Mouse (Mus musculus) heart, embryonic 10.5 days (tissue): Measurements from ENCODE around the gene Trmt6. TPM values are rescaled to one million over a fixed set of nuclear protein-coding genes. Genes with fewer than 3 reads are reported as not detected.

ENCODE experiments used
- DNase-seq: peaks from one replicate; pipeline ENCODE4 v3.0.0-alpha.2; 2017; ENCODE audit warnings: low spot score
- H3K27ac ChIP-seq: fragments of 300-500 bp; sonication (generic); 2 replicates; pipeline ENCODE4 v1.5.1; 2016; ENCODE audit warnings: mild to moderate bottlenecking
- H3K27me3 ChIP-seq: fragments of 300-500 bp; sonication (generic); 2 replicates; pipeline ENCODE4 v1.6.1; 2016; ENCODE audit warnings: mild to moderate bottlenecking; ENCODE audit not compliant: poor library complexity, insufficient read depth, severe bottlenecking
- H3K36me3 ChIP-seq: fragments of 300-500 bp; sonication (generic); 2 replicates; pipeline ENCODE4 v1.6.1; 2016; ENCODE audit warnings: mild to moderate bottlenecking, moderate library complexity
- H3K4me1 ChIP-seq: fragments of 300-500 bp; sonication (generic); 2 replicates; pipeline ENCODE4 v1.6.1; 2016; ENCODE audit warnings: mild to moderate bottlenecking
- H3K4me3 ChIP-seq: fragments of 300-500 bp; sonication (generic); 2 replicates; pipeline ENCODE4 v1.5.1; 2016; ENCODE audit warnings: mild to moderate bottlenecking, moderate library complexity
- H3K9me3 ChIP-seq: fragments of 300-500 bp; sonication (generic); 2 replicates; pipeline ENCODE4 v1.6.1; 2016; ENCODE audit warnings: mild to moderate bottlenecking, moderate library complexity
- WGBS: fragments of 180-500 bp; shearing (Covaris S2); methylation state at CpG from one replicate; pipeline ENCODE4 v1.1.7; 2016; 5-methylcytosine and 5-hydroxymethylcytosine counted together
- polyA plus RNA-seq: library from polyadenylated mRNA; unstranded; fragments of >200 nt; fragmentation: Nextera tagmentation; extraction: Ambion mirVana; gene quantifications from 2 replicates; pipeline ENCODE4 v1.2.1, GENCODE M21; 2016

Trmt6 gene
- polyA plus RNA-seq, 1 experiment from 2014 or later = 35.3 TPM

GRCm38 (mm10) chr2:132793441-132794203 lies 22.2 kb downstream of the Trmt6 start:
- no peaks in the 10 kb centered on the region for H3K4me1 ChIP-seq
- H3K36me3 ChIP-seq = no peaks in the 10 kb centered on the region
- no peaks in the 10 kb centered on the region for H3K9me3 ChIP-seq
- H3K4me3 ChIP-seq = no peak overlapping the region
- whole genome bisulfite sequencing = 83% methylated on average over 19 of the region's 19 CpGs
- DNase-seq = no peak
- no peak overlapping the region for H3K27ac ChIP-seq
- no peaks in the 10 kb centered on the region for H3K27me3 ChIP-seq

DNA sequence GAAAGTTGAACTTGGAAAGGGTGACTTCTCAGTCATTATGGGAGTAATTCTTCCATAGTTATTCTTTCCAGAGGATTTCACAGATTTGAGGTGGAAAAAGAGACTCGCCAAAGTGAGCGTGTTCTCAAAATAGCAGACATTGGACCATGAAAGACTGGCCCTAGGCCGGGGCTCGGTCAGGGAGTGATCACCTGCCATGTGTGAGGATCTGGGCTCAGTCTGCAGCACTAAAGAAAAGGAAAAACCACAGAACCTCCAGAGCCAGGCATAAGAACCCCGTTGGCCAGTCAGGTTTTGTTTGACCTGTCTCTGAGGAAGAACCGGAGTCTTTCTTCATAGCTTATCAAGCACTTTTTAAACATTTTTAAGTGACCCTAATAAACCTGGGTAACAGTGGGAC lies 31.8 kb downstream of the Trmt6 start:
- Histone ChIP-seq H3K9me3 (no peaks in the 10 kb centered on the region), H3K36me3 (no peaks in the 10 kb centered on the region), H3K27me3 (peaks cover 11% of the 10 kb centered on the region; the same call in 1 of the 2 replicates), H3K4me3 (no peak overlapping the region), H3K4me1 (peaks cover 4% of the 10 kb centered on the region), H3K27ac (no peak overlapping the region)
- WGBS = 76% methylated on average over 6 of the region's 6 CpGs
- DNase-seq = no peak

DNA sequence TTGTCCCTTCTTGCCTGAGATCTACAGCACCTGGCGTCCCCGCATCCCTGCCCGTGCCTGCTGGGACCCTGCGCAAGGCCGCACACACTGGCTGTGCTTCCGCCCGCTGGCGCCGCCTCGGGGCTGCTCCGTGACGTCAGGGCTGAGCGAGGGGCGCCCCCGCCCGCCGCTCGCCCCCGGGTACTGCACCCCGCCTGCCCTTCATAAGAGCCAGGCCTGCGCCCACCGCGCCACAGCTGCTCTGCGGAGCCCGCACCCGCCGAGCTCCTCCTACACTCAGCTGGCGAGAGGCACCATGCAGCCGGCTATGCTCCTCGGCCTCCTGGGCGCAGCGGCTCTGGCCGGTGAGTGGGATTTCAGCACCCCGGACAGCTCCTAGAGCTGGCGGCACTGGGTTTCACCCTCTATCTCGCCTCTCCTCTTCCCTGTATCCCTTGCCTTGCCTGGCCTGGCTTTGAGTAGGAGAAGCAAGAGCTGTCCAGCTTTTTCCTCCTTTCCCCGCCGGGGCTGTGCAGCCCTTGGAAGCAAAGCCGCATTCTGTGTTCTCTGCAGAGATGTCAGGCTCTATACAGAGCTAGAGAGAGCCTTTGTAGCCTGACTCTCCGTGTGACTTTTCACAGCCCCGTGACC lies 34.3 kb downstream of the Trmt6 start:
- WGBS = under 1% methylated on average over 40 of the region's 41 CpGs
- Histone ChIP-seq H3K4me1 (peaks cover 4% of the 10 kb centered on the region), H3K27me3 (peaks cover 11% of the 10 kb centered on the region; the same call in 1 of the 2 replicates), H3K9me3 (no peaks in the 10 kb centered on the region), H3K4me3 (peak overlapping the region; percentile 62), H3K36me3 (no peaks in the 10 kb centered on the region), H3K27ac (0 out of 2 replicates have a peak overlapping the region, but pooled peaks have one; percentile 0)
- peak; percentile 95 for DNase-seq

GRCm38 (mm10) chr2:132780978-132781377 lies 34.9 kb downstream of the Trmt6 start, which contains the start of gene Chgb:
Gene Chgb, plus strand, starts transcription at chr2:132781278.
- Histone ChIP-seq H3K9me3 (no peaks in the 10 kb centered on the region), H3K4me3 (peak within 1 kb of the TSS; percentile 62), H3K4me1 (peaks cover 4% of the 10 kb centered on the region), H3K27me3 (peaks cover 11% of the 10 kb centered on the region; the same call in 1 of the 2 replicates), H3K36me3 (no peaks in the 10 kb centered on the region), H3K27ac (0 out of 2 replicates have a peak within 1 kb of the TSS, but pooled peaks have one; percentile 0)
- no peak for DNase-seq
- 13% methylated on average over 4 of the region's 4 CpGs for WGBS

- Histone ChIP-seq H3K27ac (no peak overlapping the region), H3K36me3 (no peaks in the 10 kb centered on the region), H3K9me3 (no peaks in the 10 kb centered on the region), H3K27me3 (no peaks in the 10 kb centered on the region), H3K4me3 (no peak overlapping the region), H3K4me1 (no peaks in the 10 kb centered on the region)
- DNase-seq = no peak
- 23% methylated on average over 1 of the region's 1 CpGs for WGBS
These were observed 45.0 kb downstream of the Trmt6 start for GRCm38 (mm10) chr2:132770822-132771221.

GRCm38 (mm10) chr2:132757911-132758310 lies 57.9 kb downstream of the Trmt6 start:
- no peaks in the 10 kb centered on the region for H3K4me1 ChIP-seq
- H3K4me3 ChIP-seq = no peak overlapping the region
- no peaks in the 10 kb centered on the region for H3K27me3 ChIP-seq
- no peak overlapping the region for H3K27ac ChIP-seq
- no peaks in the 10 kb centered on the region for H3K36me3 ChIP-seq
- no peak for DNase-seq
- H3K9me3 ChIP-seq = no peaks in the 10 kb centered on the region
- 67% methylated on average over 5 of the region's 5 CpGs for WGBS

Other genes starting within 250 kb of the Trmt6 start
- gene Gpcpd1, start 228.3 kb downstream of the Trmt6 start, polyA plus RNA-seq = 28.0 and 32.6 TPM in 2 replicates
- 14.2 and 15.9 TPM in 2 replicates for gene Shld1, start 129.1 kb downstream of the Trmt6 start, polyA plus RNA-seq
- 0.05 and 0.34 TPM in 2 replicates for gene Chgb, start 34.8 kb downstream of the Trmt6 start, polyA plus RNA-seq
- 17.2 and 19.6 TPM in 2 replicates for gene Mcm8, start 86 bp upstream of the Trmt6 start, polyA plus RNA-seq
- gene Crls1, start 30.6 kb upstream of the Trmt6 start, polyA plus RNA-seq = 9.5 and 16.3 TPM in 2 replicates
- 32.6 and 32.7 TPM in 2 replicates for gene Lrrn4, start 64.8 kb upstream of the Trmt6 start, polyA plus RNA-seq
- 2.4 and 5.6 TPM in 2 replicates for gene Fermt1, start 129.9 kb upstream of the Trmt6 start, polyA plus RNA-seq